Mouse (Mus musculus): ENCODE data around the gene Fhad1. TPM values are rescaled to one million over a fixed set of nuclear protein-coding genes. Genes with fewer than 3 reads are reported as not detected.

Gene Fhad1
- total and polyA plus RNA-seq, 3 experiments: 4.8 to 8.6 (median 5.5) TPM

DNA sequence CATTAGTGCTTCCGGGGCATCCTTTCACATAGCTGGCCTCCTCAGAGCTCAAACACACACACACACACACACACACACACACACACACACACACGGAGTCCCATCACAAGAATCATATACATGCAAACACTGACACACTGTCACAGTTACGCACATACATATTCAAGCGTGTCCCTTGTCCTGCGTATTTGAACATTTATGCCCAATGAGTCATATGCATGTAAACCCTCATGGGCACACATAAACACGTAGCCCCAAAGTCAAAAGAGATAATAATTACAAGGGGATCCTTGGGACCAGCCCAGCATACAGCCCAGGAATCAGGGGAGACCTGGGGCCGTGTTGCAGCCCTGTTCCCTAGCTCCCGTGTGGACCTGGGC, 112.4 kb downstream of the Fhad1 start (continued):
- TF ChIP-seq POLR2A (IDR thresholded peaks at IDR 0.05; ENCODE audit: low read depth, low read length) (no peak), NRF1 (IDR thresholded peaks at IDR 0.05; ENCODE audit: low read depth, low read length) (no peak)

DNA sequence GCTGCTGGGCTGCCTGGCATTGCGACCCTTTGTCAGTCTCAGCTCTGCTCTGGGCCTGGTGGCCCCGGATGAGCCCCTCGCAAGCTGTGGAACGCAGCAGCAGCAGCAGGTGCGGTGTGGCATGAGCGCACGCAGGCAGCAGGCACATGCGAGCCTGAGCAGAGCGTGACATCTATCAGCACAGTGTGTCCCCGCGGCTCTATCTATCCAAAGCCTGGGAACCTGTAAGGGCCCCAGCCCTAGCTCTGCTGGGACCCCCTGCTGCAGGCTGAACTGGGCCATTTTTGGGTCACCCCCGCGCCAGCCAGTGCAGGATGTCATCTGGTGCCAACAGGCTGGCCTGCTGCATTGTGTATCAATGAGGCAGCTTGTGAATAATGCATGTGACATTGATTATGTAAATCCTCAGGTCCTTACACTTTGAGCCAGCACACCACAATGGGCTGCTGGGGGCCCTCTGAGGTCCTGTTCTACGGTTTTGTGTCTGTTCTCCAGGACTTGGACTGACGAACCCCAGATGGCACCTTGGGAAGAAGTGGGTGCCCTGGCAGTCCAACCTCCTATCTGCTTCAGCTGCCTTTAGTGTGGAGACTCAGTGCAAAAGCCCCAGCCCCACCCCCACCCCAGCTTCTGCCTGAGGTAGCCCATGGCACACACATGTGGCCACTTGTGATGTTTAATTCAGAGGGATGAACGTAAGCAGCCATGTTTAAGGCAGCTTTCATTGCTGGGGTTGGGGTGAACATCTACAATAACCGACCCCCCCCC, 113.0 kb downstream of the Fhad1 start:
- Histone ChIP-seq H3K36me3 (replicated peaks in 1 of 2; ENCODE audit: control insufficient read depth in 1 of 2, insufficient read depth in 1 of 2, low read length in 1 of 2) (peaks cover 0 to 13% of the 10 kb centered on the region in 2 experiments), H3K79me2 (replicated peaks; ENCODE audit: control insufficient read depth, extremely low read depth, insufficient read depth, poor library complexity, severe bottlenecking) (no peaks in the 10 kb centered on the region), H3K4me1 (ENCODE audit: control insufficient read depth in 1 of 2, insufficient read depth in 2 of 2) (peaks cover 0 to 8% of the 10 kb centered on the region in 2 experiments; a peak in 1 of 4 replicates), H3K9me3 (replicated peaks; ENCODE audit: low read length) (no peaks in the 10 kb centered on the region), H3K9ac (ENCODE audit: insufficient read depth, low read depth) (no peak overlapping the region), H3K27ac (ENCODE audit: insufficient read depth, low read depth) (no peak overlapping the region), H3K4me3 (replicated peaks in 1 of 3; ENCODE audit: low read depth in 2 of 3, low read length in 2 of 3, poor library complexity in 1 of 3) (no peak overlapping the region), H3K27me3 (replicated peaks) (no peaks in the 10 kb centered on the region), H3K4me2 (ENCODE audit: insufficient read depth, low read depth, poor library complexity, severe bottlenecking) (no peak overlapping the region)
- in situ Hi-C loops (cut with MboI; ENCODE audit: low pct_ligation_motif_present, low pct_unique_long_range_greater_than_20kb, low sequenced_read_pairs) (no loop called here), dilution Hi-C loops (cut with MboI; ENCODE audit: extremely low pct_ligation_motif_present, extremely low pct_unique_long_range_greater_than_20kb, low sequenced_read_pairs) (no loop called here)
- TF ChIP-seq GABPA (IDR thresholded peaks at IDR 0.05; ENCODE audit: insufficient replicate concordance, low read depth, low read length) (no peak), TCF12 (IDR thresholded peaks at IDR 0.05; ENCODE audit: low read depth, low read length) (no peak), EP300 (IDR thresholded peaks at IDR 0.05; ENCODE audit: low read length) (no peak), IRF4 (IDR thresholded peaks at IDR 0.05; ENCODE audit: low read depth, low read length) (no peak), MEF2A (IDR thresholded peaks at IDR 0.05; ENCODE audit: borderline replicate concordance, low read depth, low read length) (no peak), BHLHE40 (IDR thresholded peaks at IDR 0.05; ENCODE audit: low read depth, low read length) (no peak), ETS1 (conservative IDR thresholded peaks at IDR 0.05; ENCODE audit: low read depth, low read length) (no peak)
- no peak for DNase-seq (ENCODE audit: extremely low read depth)

DNA sequence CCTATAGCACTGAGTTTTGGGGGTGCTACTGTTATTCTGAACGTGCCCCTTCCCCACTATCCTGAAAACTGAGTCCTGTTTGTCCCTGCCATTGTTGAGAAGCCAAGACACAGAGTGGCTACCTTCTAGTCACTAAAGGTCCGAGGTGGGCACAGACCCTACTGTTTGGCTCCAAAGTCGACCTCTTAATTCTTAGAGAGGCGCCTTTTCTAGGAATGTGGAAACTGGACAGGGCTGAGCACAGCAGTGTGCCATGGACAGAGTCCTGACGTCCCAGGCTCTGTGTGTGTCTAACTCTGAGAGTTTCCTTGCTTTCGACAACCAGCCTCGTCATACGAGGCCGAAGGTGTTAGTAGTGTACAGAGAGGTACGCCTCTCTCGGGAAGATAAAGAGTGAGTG, 114.5 kb downstream of the Fhad1 start:
- in situ Hi-C loops (cut with MboI; ENCODE audit: low pct_ligation_motif_present, low pct_unique_long_range_greater_than_20kb, low sequenced_read_pairs): no loop called here
- Histone ChIP-seq H3K4me2 (ENCODE audit: insufficient read depth, low read depth, poor library complexity, severe bottlenecking) (no peak overlapping the region), H3K9ac (ENCODE audit: insufficient read depth, low read depth) (no peak overlapping the region), H3K4me1 (ENCODE audit: control insufficient read depth in 1 of 2, insufficient read depth in 2 of 2) (peaks cover 0 to 8% of the 10 kb centered on the region in 2 experiments; a peak in 1 of 4 replicates), H3K27me3 (replicated peaks) (no peaks in the 10 kb centered on the region), H3K4me3 (replicated peaks in 1 of 3; ENCODE audit: low read depth in 2 of 3, low read length in 2 of 3, poor library complexity in 1 of 3) (no peak overlapping the region), H3K9me3 (replicated peaks; ENCODE audit: low read length) (no peaks in the 10 kb centered on the region), H3K36me3 (replicated peaks in 1 of 2; ENCODE audit: control insufficient read depth in 1 of 2, insufficient read depth in 1 of 2, low read length in 1 of 2) (peaks cover 0 to 12% of the 10 kb centered on the region in 2 experiments), H3K27ac (ENCODE audit: insufficient read depth, low read depth) (no peak overlapping the region), H3K79me2 (replicated peaks; ENCODE audit: control insufficient read depth, extremely low read depth, insufficient read depth, poor library complexity, severe bottlenecking) (no peaks in the 10 kb centered on the region)
- dilution Hi-C loops (cut with MboI; ENCODE audit: extremely low pct_ligation_motif_present, extremely low pct_unique_long_range_greater_than_20kb, low sequenced_read_pairs): no loop called here
- no peak for DNase-seq (ENCODE audit: extremely low read depth)
- TF ChIP-seq EP300 (IDR thresholded peaks at IDR 0.05; ENCODE audit: low read length) (no peak), UBTF (IDR thresholded peaks at IDR 0.05; ENCODE audit: low read depth, low read length) (no peak), CHD2 (IDR thresholded peaks at IDR 0.05; ENCODE audit: low read length) (no peak), HCFC1 (IDR thresholded peaks at IDR 0.05; ENCODE audit: low read depth, low read length) (no peak), TCF12 (IDR thresholded peaks at IDR 0.05; ENCODE audit: low read depth, low read length) (no peak), TBP (conservative IDR thresholded peaks at IDR 0.05; ENCODE audit: low read depth, low read length) (no peak), ZKSCAN1 (IDR thresholded peaks at IDR 0.05; ENCODE audit: borderline replicate concordance, low read depth, low read length) (no peak), ELF1 (IDR thresholded peaks at IDR 0.05; ENCODE audit: low read depth, low read length) (no peak), IRF4 (IDR thresholded peaks at IDR 0.05; ENCODE audit: low read depth, low read length) (no peak)
